Mouse (Mus musculus) kidney, embryonic 15.5 days (tissue): ENCODE results near the gene Cdc34. TPM values are rescaled to one million over a fixed set of nuclear protein-coding genes. Genes with fewer than 3 reads are reported as not detected.
A peak's percentile ranks its signal among the peaks of the same experiment; 100 is the strongest.

Source experiments
- ATAC-seq: fragments of 200-750 bp; cut with Nextera tagmentation; replicated peaks from 2 replicates; pipeline ENCODE4 v1.8.0; 2017; ENCODE audit warnings: moderate TSS enrichment; ENCODE audit not compliant: low FRiP score
- H3K27ac ChIP-seq: fragments of 300-500 bp; sonication (generic); 2 replicates; pipeline ENCODE4 v1.5.1; 2015; ENCODE audit warnings: mild to moderate bottlenecking, inconsistent platforms
- H3K27me3 ChIP-seq: fragments of 300-500 bp; sonication (generic); 2 replicates; pipeline ENCODE4 v1.6.1; 2015; ENCODE audit warnings: inconsistent platforms
- H3K36me3 ChIP-seq: fragments of 300-500 bp; sonication (generic); 2 replicates; pipeline ENCODE4 v1.6.1; 2015; ENCODE audit warnings: inconsistent platforms
- H3K4me1 ChIP-seq: fragments of 300-500 bp; sonication (generic); 2 replicates; pipeline ENCODE4 v1.6.1; 2015; ENCODE audit warnings: inconsistent platforms
- H3K4me2 ChIP-seq: fragments of 300-500 bp; sonication (generic); 2 replicates; pipeline ENCODE4 v1.6.1; 2015; ENCODE audit warnings: moderate library complexity, mild to moderate bottlenecking, inconsistent platforms
- H3K4me3 ChIP-seq: fragments of 300-500 bp; sonication (generic); replicated peaks from 2 replicates; pipeline ENCODE4 v1.5.1; 2015; ENCODE audit warnings: mild to moderate bottlenecking, inconsistent platforms
- H3K9ac ChIP-seq: fragments of 300-500 bp; sonication (generic); 2 replicates; pipeline ENCODE4 v1.6.1; 2015; ENCODE audit warnings: mild to moderate bottlenecking, inconsistent platforms
- H3K9me3 ChIP-seq: fragments of 300-500 bp; sonication (generic); replicated peaks from 2 replicates; pipeline ENCODE4 v1.6.1; 2016; ENCODE audit warnings: inconsistent platforms
- WGBS: fragments of 180-500 bp; shearing (Covaris S2); methylation state at CpG from one replicate; pipeline ENCODE4 v1.1.7; 2015; ENCODE audit warnings: mixed read lengths; 5-methylcytosine and 5-hydroxymethylcytosine counted together
- polyA plus RNA-seq: library from polyadenylated mRNA; unstranded; fragments of >200 nt; fragmentation: Nextera tagmentation; extraction: Ambion mirVana; gene quantifications from 2 replicates; pipeline ENCODE4 v1.2.1, GENCODE M21; 2015

The Cdc34 gene
- polyA plus RNA-seq, 1 experiment from 2014 or later = 100 TPM

DNA sequence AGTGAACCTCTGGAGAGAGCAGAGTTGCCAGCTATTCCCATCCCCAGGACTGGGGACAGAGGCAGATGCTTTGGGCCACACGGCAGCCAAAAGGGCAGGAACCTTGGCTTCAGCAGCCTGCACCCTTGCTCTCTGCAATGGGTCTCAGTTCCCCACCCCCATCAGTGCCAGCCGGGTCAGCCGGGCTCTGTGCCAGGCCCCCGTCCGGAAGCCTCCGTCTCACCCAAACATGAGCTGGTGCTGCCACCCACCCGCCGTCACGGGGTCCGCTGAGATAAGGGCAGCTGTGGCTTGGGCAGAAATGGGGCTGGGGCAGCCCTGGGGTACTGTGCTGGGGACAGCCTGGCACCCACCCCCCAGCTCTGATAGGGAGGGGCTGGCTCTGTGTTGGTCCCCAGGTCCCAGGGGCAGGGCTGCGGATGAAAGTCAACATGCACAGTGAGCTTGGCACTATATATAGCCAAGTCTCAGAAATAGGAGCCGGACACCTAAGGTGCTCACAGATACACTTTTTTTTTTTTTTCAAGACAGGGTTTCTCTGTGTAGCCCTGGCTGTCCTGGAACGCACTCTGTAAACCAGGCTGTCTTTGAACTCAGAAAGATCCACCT is 47.5 kb downstream of the Cdc34 start:
- WGBS = 83% methylated on average over 13 of the region's 13 CpGs
- H3K27me3 ChIP-seq = no peaks in the 10 kb centered on the region
- no peak for ATAC-seq

DNA sequence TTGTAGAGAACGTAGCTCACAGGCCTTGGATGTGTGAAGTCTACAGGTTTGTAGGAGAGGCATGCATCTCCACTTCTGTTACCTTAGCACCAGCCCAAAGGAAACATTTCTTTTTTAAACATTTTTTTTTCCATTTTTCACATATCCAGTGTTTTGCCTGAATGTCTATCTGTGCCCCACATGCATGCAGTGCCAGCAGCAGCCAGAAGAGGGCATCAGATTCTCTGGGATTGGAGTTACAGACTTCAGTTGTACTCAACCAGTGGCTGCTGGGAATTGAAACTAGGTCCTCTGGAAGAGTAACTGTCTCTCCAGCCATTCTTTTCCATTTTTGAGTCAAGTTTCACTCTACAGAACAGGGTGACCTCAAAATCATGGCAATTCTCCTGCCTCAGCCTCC is 50.5 kb downstream of the Cdc34 start:
- Histone ChIP-seq H3K9ac (no peak overlapping the region), H3K27me3 (no peaks in the 10 kb centered on the region), H3K9me3 (peaks cover 6% of the 10 kb centered on the region; the same call in 1 of the 2 replicates), H3K4me1 (peaks cover 21% of the 10 kb centered on the region), H3K4me3 (no peak overlapping the region), H3K4me2 (no peak overlapping the region), H3K27ac (no peak overlapping the region), H3K36me3 (peaks cover 49% of the 10 kb centered on the region)
- WGBS = 96% methylated on average over 1 of the region's 1 CpGs
- ATAC-seq = no peak

More for the DNA sequence above, 47.5 kb downstream of the Cdc34 start:
- no peak overlapping the region for H3K4me2 ChIP-seq
- no peaks in the 10 kb centered on the region for H3K9me3 ChIP-seq
- no peak overlapping the region for H3K4me3 ChIP-seq
- peaks cover 27% of the 10 kb centered on the region for H3K4me1 ChIP-seq
- H3K27ac ChIP-seq = no peak overlapping the region
- peaks cover 19% of the 10 kb centered on the region for H3K36me3 ChIP-seq
- H3K9ac ChIP-seq = no peak overlapping the region

DNA sequence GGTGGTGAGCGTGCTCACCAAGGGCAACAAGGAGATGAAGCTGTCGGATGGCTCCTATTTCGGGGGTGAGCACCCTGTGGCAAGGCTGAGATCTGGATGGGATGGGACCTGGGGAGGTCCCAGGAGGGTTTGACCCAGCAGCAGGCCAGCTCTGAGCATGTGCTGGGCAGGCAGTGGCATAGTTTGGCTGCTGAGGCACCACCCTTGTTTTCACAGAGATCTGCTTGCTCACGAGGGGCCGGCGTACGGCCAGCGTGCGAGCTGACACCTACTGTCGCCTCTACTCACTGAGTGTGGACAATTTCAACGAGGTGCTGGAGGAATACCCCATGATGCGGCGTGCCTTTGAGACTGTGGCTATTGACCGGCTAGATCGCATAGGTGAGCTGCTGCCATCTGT is 51.9 kb downstream of the Cdc34 start:
- WGBS = 88% methylated on average over 15 of the region's 15 CpGs
- no peak overlapping the region for H3K9ac ChIP-seq
- no peak for ATAC-seq
- H3K4me1 ChIP-seq = peaks cover 11% of the 10 kb centered on the region; the same call in 1 of the 2 replicates
- H3K9me3 ChIP-seq = peaks cover 19% of the 10 kb centered on the region
- no peak overlapping the region for H3K4me2 ChIP-seq
- peaks cover 63% of the 10 kb centered on the region for H3K36me3 ChIP-seq
- no peak overlapping the region for H3K27ac ChIP-seq
- H3K27me3 ChIP-seq = no peaks in the 10 kb centered on the region
- no peak overlapping the region for H3K4me3 ChIP-seq

DNA sequence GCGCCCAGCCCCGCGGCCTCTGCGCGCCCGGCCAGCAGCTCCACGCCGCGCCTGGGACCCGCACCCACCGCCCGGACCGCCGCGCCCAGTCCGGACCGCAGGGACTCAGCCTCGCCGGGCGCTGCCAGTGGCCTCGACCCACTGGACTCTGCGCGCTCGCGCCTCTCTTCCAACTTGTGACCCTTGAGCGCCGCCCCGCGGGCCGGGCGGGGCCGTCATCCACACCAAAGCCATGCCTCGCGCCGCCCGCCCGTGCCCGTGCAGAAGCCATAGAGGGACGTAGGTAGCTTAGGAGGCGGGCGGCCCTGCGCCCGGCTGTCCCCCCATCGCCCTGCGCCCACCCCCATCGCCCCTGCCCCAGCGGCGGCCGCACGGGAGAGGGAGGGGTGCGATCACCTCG is 53.4 kb downstream of the Cdc34 start:
- 28% methylated on average over 52 of the region's 52 CpGs for WGBS
- peak overlapping the region; percentile 15 for H3K4me3 ChIP-seq
- peaks cover 7% of the 10 kb centered on the region; the same call in 1 of the 2 replicates for H3K4me1 ChIP-seq
- H3K9me3 ChIP-seq = peaks cover 34% of the 10 kb centered on the region
- peaks cover 78% of the 10 kb centered on the region for H3K36me3 ChIP-seq
- no peak overlapping the region for H3K9ac ChIP-seq
- ATAC-seq = no peak
- no peaks in the 10 kb centered on the region for H3K27me3 ChIP-seq
- no peak overlapping the region for H3K27ac ChIP-seq
- peak overlapping the region; percentile 45 for H3K4me2 ChIP-seq

DNA sequence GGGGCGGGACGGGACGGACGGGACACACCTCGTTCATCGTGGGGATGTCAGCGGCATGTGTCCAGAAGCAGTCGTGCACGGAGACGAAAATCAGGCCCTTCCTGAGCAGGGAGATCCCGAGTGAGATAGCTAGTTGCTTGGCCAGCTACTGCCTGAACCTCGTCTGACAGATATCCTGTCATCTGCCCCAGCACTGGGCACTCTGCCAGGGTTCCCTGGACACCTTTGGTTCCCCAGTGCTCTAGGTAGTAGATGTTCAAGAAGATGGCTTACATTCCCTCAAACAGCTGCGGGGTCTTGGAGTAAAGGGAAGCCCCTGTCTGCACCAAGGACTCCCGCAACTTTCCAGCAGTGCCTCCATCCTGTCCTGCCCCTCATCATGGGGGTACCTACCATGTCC is 54.7 kb downstream of the Cdc34 start:
- Histone ChIP-seq H3K9ac (no peak overlapping the region), H3K9me3 (peaks cover 39% of the 10 kb centered on the region), H3K4me3 (no peak overlapping the region), H3K27ac (no peak overlapping the region), H3K36me3 (peaks cover 90% of the 10 kb centered on the region), H3K27me3 (no peaks in the 10 kb centered on the region), H3K4me1 (peaks cover 7% of the 10 kb centered on the region; the same call in 1 of the 2 replicates), H3K4me2 (no peak overlapping the region)
- no peak for ATAC-seq
- 85% methylated on average over 14 of the region's 14 CpGs for WGBS

Other genes with a start within 250 kb of the Cdc34 start
- gene Vmn2r83, start 213.5 kb upstream of the Cdc34 start, polyA plus RNA-seq = not detected in 2 replicates
- gene Plpp2, start 148.4 kb upstream of the Cdc34 start, polyA plus RNA-seq = 42.0 and 45.7 TPM in 2 replicates
- 48.6 and 53.6 TPM in 2 replicates for gene Mier2, start 127.0 kb upstream of the Cdc34 start, polyA plus RNA-seq
- not detected in 2 replicates for gene Theg, start 94.9 kb upstream of the Cdc34 start, polyA plus RNA-seq
- gene C2cd4c, start 68.2 kb upstream of the Cdc34 start, polyA plus RNA-seq = 0.05 TPM in 1 of 2 replicates, not detected in the other
- gene Shc2, start 44.3 kb upstream of the Cdc34 start, polyA plus RNA-seq = 10.4 and 12.2 TPM in 2 replicates
- gene Odf3l2, start 36.5 kb upstream of the Cdc34 start, polyA plus RNA-seq = not detected in 2 replicates
- 2.7 and 2.8 TPM in 2 replicates for gene Madcam1, start 17.6 kb upstream of the Cdc34 start, polyA plus RNA-seq
- 71.2 and 81.4 TPM in 2 replicates for gene Tpgs1, start 12.8 kb upstream of the Cdc34 start, polyA plus RNA-seq
- gene Gzmm, start 6.8 kb downstream of the Cdc34 start, polyA plus RNA-seq = 0.50 and 0.95 TPM in 2 replicates
- gene Bsg, start 22.3 kb downstream of the Cdc34 start, polyA plus RNA-seq = 913 and 925 TPM in 2 replicates
- gene Hcn2, start 34.4 kb downstream of the Cdc34 start, polyA plus RNA-seq = 0.05 and 0.19 TPM in 2 replicates
- gene Polrmt, start 64.4 kb downstream of the Cdc34 start, polyA plus RNA-seq = 43.7 and 54.4 TPM in 2 replicates
- gene Fgf22, start 72.9 kb downstream of the Cdc34 start, polyA plus RNA-seq = 0.12 and 0.14 TPM in 2 replicates
- 88.5 and 102 TPM in 2 replicates for gene Rnf126, start 84.8 kb downstream of the Cdc34 start, polyA plus RNA-seq
- 15.3 and 15.6 TPM in 2 replicates for gene Fstl3, start 95.1 kb downstream of the Cdc34 start, polyA plus RNA-seq
- gene Prss57, start 108.8 kb downstream of the Cdc34 start, polyA plus RNA-seq = 0.29 TPM in 1 of 2 replicates, not detected in the other
- gene Palm, start 111.4 kb downstream of the Cdc34 start, polyA plus RNA-seq = 144 and 158 TPM in 2 replicates
- gene Misp, start 138.8 kb downstream of the Cdc34 start, polyA plus RNA-seq = 14.9 and 15.2 TPM in 2 replicates
- 398 and 438 TPM in 2 replicates for gene Ptbp1, start 172.2 kb downstream of the Cdc34 start, polyA plus RNA-seq
- 7.4 and 8.3 TPM in 2 replicates for gene Prtn3, start 192.3 kb downstream of the Cdc34 start, polyA plus RNA-seq
- gene Plppr3, start 192.4 kb downstream of the Cdc34 start, polyA plus RNA-seq = 62.1 and 74.5 TPM in 2 replicates
- gene Elane, start 204.1 kb downstream of the Cdc34 start, polyA plus RNA-seq = 2.6 and 3.4 TPM in 2 replicates
- not detected in 2 replicates for gene Cfd, start 208.7 kb downstream of the Cdc34 start, polyA plus RNA-seq
- 59.6 and 70.7 TPM in 2 replicates for gene Med16, start 226.7 kb downstream of the Cdc34 start, polyA plus RNA-seq
- gene Gm26602, start 228.7 kb downstream of the Cdc34 start, polyA plus RNA-seq = 0.96 and 14.1 TPM in 2 replicates
- gene Kiss1r, start 234.8 kb downstream of the Cdc34 start, polyA plus RNA-seq = 0.71 and 1.2 TPM in 2 replicates
- gene R3hdm4, start 239.0 kb downstream of the Cdc34 start, polyA plus RNA-seq = 142 and 155 TPM in 2 replicates
- 7.3 and 7.4 TPM in 2 replicates for gene Arid3a, start 244.8 kb downstream of the Cdc34 start, polyA plus RNA-seq